Mouse (Mus musculus) embryonic facial prominence, embryonic 14.5 days (tissue): Measurements from ENCODE around the gene Gm28048. TPM values are rescaled to one million over a fixed set of nuclear protein-coding genes. Genes with fewer than 3 reads are reported as not detected.

Experiments
- ATAC-seq: fragments of 200-750 bp; cut with Nextera tagmentation; 2 replicates; pipeline ENCODE4 v1.8.0; 2017; ENCODE audit warnings: low read depth, moderate number of reproducible peaks, moderate TSS enrichment
- DNase-seq: peaks from one replicate; pipeline ENCODE4 v3.0.0-alpha.2; 2015; ENCODE audit warnings: low spot score
- H3K27ac ChIP-seq: fragments of 300-500 bp; sonication (generic); replicated peaks from 2 replicates; pipeline ENCODE4 v1.5.1; 2014; ENCODE audit warnings: low read depth, mild to moderate bottlenecking, low read length, moderate library complexity
- H3K27me3 ChIP-seq: fragments of 300-500 bp; sonication (generic); replicated peaks from 2 replicates; pipeline ENCODE4 v1.6.1; 2014; ENCODE audit warnings: low read length; ENCODE audit not compliant: control insufficient read depth, insufficient read depth
- H3K36me3 ChIP-seq: fragments of 300-500 bp; sonication (generic); 2 replicates; pipeline ENCODE4 v1.6.1; 2014; ENCODE audit warnings: low read length, mixed read lengths; ENCODE audit not compliant: control insufficient read depth, insufficient read depth
- H3K4me1 ChIP-seq: fragments of 300-500 bp; sonication (generic); 2 replicates; pipeline ENCODE4 v1.6.1; 2014; ENCODE audit warnings: antibody characterized with exemption, low read length; ENCODE audit not compliant: control insufficient read depth, insufficient read depth
- H3K4me2 ChIP-seq: fragments of 300-500 bp; sonication (generic); 2 replicates; pipeline ENCODE4 v1.6.1; 2014; ENCODE audit warnings: low read depth, mild to moderate bottlenecking, low read length, moderate library complexity, mixed read lengths
- H3K4me3 ChIP-seq: fragments of 300-500 bp; sonication (generic); 2 replicates; pipeline ENCODE4 v1.5.1; 2014; ENCODE audit warnings: low read depth, mild to moderate bottlenecking, low read length
- H3K9ac ChIP-seq: fragments of 300-500 bp; sonication (generic); 2 replicates; pipeline ENCODE4 v1.6.1; 2014; ENCODE audit warnings: low read depth, mild to moderate bottlenecking, low read length, moderate library complexity, mixed read lengths
- H3K9me3 ChIP-seq: fragments of 300-500 bp; sonication (generic); 2 replicates; pipeline ENCODE4 v1.6.1; 2016; ENCODE audit warnings: low read length; ENCODE audit not compliant: control insufficient read depth
- WGBS: fragments of 180-500 bp; shearing (Covaris S2); extraction: QIAGEN DNeasy Blood & Tissue Kit; methylation state at CpG from one replicate; pipeline ENCODE4 v1.1.7; 2014; 5-methylcytosine and 5-hydroxymethylcytosine counted together
- polyA plus RNA-seq: library from polyadenylated mRNA; unstranded; fragments of >200 nt; fragmentation: Nextera tagmentation; extraction: Ambion mirVana; gene quantifications from 2 replicates; pipeline ENCODE4 v1.2.1, GENCODE M21; 2014

The Gm28048 gene
- polyA plus RNA-seq, 1 experiment from 2014 or later: 13.6 TPM

- Histone ChIP-seq H3K9ac (no peak overlapping the region), H3K4me2 (no peak overlapping the region), H3K4me3 (no peak overlapping the region), H3K9me3 (no peaks in the 10 kb centered on the region), H3K4me1 (peaks cover 17% of the 10 kb centered on the region; the same call in 1 of the 2 replicates), H3K27ac (peak overlapping the region; percentile 52; the same call in 1 of the 2 replicates), H3K36me3 (no peaks in the 10 kb centered on the region), H3K27me3 (no peaks in the 10 kb centered on the region)
- no peak; the same call in 1 of the 2 replicates for ATAC-seq
- DNase-seq: no peak
- 54% methylated on average over 4 of the region's 4 CpGs for WGBS
Observed at GRCm38 (mm10) chr11:22875279-22875678, 106.6 kb downstream of the Gm28048 start.

GRCm38 (mm10) chr11:22874747-22875146 lies 107.1 kb downstream of the Gm28048 start:
- ATAC-seq (no peak), DNase-seq (no peak)
- Histone ChIP-seq H3K4me2 (no peak overlapping the region), H3K27ac (0 out of 2 replicates have a peak overlapping the region, but pooled peaks have one; percentile 39), H3K9ac (no peak overlapping the region), H3K4me1 (peaks cover 17% of the 10 kb centered on the region; the same call in 1 of the 2 replicates), H3K9me3 (no peaks in the 10 kb centered on the region), H3K4me3 (no peak overlapping the region), H3K27me3 (no peaks in the 10 kb centered on the region), H3K36me3 (no peaks in the 10 kb centered on the region)
- WGBS: 37% methylated on average over 6 of the region's 6 CpGs

- Histone ChIP-seq H3K27ac (no peak overlapping the region), H3K4me2 (no peak overlapping the region), H3K9me3 (no peaks in the 10 kb centered on the region), H3K36me3 (no peaks in the 10 kb centered on the region), H3K4me3 (no peak overlapping the region), H3K27me3 (no peaks in the 10 kb centered on the region), H3K4me1 (peaks cover 17% of the 10 kb centered on the region; the same call in 1 of the 2 replicates), H3K9ac (no peak overlapping the region)
- WGBS: 53% methylated on average over 4 of the region's 4 CpGs
- ATAC-seq (no peak), DNase-seq (no peak)
Observed at GRCm38 (mm10) chr11:22873383-22873782, 108.5 kb downstream of the Gm28048 start.

GRCm38 (mm10) chr11:22872307-22872680 lies 109.6 kb downstream of the Gm28048 start:
- H3K36me3 ChIP-seq: no peaks in the 10 kb centered on the region
- ATAC-seq (no peak), DNase-seq (no peak)
- no peaks in the 10 kb centered on the region for H3K9me3 ChIP-seq
- WGBS: 47% methylated on average over 4 of the region's 4 CpGs
- H3K4me3 ChIP-seq: no peak overlapping the region
- H3K4me2 ChIP-seq: peak overlapping the region; percentile 29; the same call in 1 of the 2 replicates
- H3K27ac ChIP-seq: no peak overlapping the region
- no peaks in the 10 kb centered on the region for H3K27me3 ChIP-seq
- H3K9ac ChIP-seq: no peak overlapping the region
- peaks cover 17% of the 10 kb centered on the region; the same call in 1 of the 2 replicates for H3K4me1 ChIP-seq

- Histone ChIP-seq H3K4me1 (peaks cover 17% of the 10 kb centered on the region; the same call in 1 of the 2 replicates), H3K4me2 (peak overlapping the region; percentile 29), H3K27me3 (no peaks in the 10 kb centered on the region), H3K9me3 (no peaks in the 10 kb centered on the region), H3K36me3 (no peaks in the 10 kb centered on the region), H3K4me3 (no peak overlapping the region), H3K27ac (no peak overlapping the region), H3K9ac (no peak overlapping the region)
- WGBS: 60% methylated on average over 7 of the region's 7 CpGs
- DNase-seq: no peak
- ATAC-seq: no peak
Observed at GRCm38 (mm10) chr11:22871628-22872306, 110.1 kb downstream of the Gm28048 start.

- no peak overlapping the region for H3K9ac ChIP-seq
- ATAC-seq: peak; percentile 63
- H3K27me3 ChIP-seq: no peaks in the 10 kb centered on the region
- no peaks in the 10 kb centered on the region for H3K9me3 ChIP-seq
- WGBS: 70% methylated on average over 8 of the region's 8 CpGs
- no peak for DNase-seq
- H3K27ac ChIP-seq: no peak overlapping the region
- H3K4me3 ChIP-seq: no peak overlapping the region
- H3K36me3 ChIP-seq: no peaks in the 10 kb centered on the region
- H3K4me1 ChIP-seq: peaks cover 7% of the 10 kb centered on the region; the same call in 1 of the 2 replicates
- H3K4me2 ChIP-seq: no peak overlapping the region
Observed at GRCm38 (mm10) chr11:22868582-22868981, 113.3 kb downstream of the Gm28048 start.

- DNase-seq (no peak), ATAC-seq (no peak)
- Histone ChIP-seq H3K9me3 (no peaks in the 10 kb centered on the region), H3K4me2 (no peak overlapping the region), H3K9ac (no peak overlapping the region), H3K4me3 (no peak overlapping the region), H3K36me3 (no peaks in the 10 kb centered on the region), H3K27me3 (0 out of 2 replicates have a peak, but pooled peaks cover 2% of the 10 kb centered on the region), H3K4me1 (0 out of 2 replicates have a peak, but pooled peaks cover 5% of the 10 kb centered on the region), H3K27ac (no peak overlapping the region)
- WGBS: 85% methylated on average over 5 of the region's 5 CpGs
Observed at GRCm38 (mm10) chr11:22867691-22868090, 114.2 kb downstream of the Gm28048 start.

DNA sequence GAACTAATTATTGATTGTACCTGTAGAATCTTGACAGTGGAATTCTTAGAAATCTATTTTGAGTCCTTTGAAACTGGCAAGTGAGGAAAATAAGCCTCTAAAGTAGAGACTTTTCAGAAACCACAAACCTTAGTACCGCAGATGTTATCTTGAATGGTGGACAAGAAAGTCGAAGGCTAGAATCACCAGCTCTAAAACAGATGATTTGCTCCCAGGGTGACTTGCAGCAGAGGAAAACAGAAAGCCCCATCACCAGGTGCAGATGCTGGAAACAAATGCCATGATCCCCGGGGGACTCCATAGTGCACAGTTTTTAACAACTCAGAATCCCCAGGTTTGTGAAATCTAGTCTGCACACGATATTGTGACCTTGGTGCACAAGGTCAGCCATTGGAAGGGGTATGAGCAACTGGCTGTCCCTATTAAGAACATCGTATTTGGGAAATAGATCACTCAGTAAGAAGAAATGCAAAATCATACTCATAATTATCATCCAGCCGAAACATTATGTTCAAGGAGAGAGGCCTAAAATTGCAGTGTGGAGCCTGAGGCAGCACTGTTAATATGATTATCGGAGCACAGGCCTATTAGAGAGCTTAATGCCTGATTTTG lies 116.1 kb downstream of the Gm28048 start:
- H3K4me2 ChIP-seq: no peak overlapping the region
- H3K9me3 ChIP-seq: no peaks in the 10 kb centered on the region
- H3K27me3 ChIP-seq: peaks cover 21% of the 10 kb centered on the region; the same call in 1 of the 2 replicates
- no peak overlapping the region for H3K27ac ChIP-seq
- H3K36me3 ChIP-seq: no peaks in the 10 kb centered on the region
- no peaks in the 10 kb centered on the region for H3K4me1 ChIP-seq
- no peak overlapping the region for H3K9ac ChIP-seq
- no peak for DNase-seq
- ATAC-seq: no peak
- H3K4me3 ChIP-seq: no peak overlapping the region
- 76% methylated on average over 7 of the region's 7 CpGs for WGBS
